Mouse (Mus musculus) CH12.LX (cell line): ENCODE measurements around the gene Rho. TPM values are rescaled to one million over a fixed set of nuclear protein-coding genes. Genes with fewer than 3 reads are reported as not detected.
A peak's percentile ranks its signal among the peaks of the same experiment; 100 is the strongest.

Experiments used
- DNase-seq: peaks from one replicate; pipeline ENCODE4 v3.0.0-alpha.2; 2013; ENCODE audit errors: extremely low read depth
- H3K27ac ChIP-seq: 2 replicates; pipeline ENCODE4 v1.5.1; 2012; ENCODE audit warnings: low read depth, mild to moderate bottlenecking, control low read depth, moderate library complexity; ENCODE audit not compliant: insufficient read depth
- H3K27me3 ChIP-seq: replicated peaks from 2 replicates; pipeline ENCODE3; 2012; ENCODE audit warnings: inconsistent platforms
- H3K36me3 ChIP-seq, 2 experiments: replicated peaks in 1 of 2; 2 replicates each; pipeline versions ENCODE3 to v1.6.1; 2012; ENCODE audit warnings: inconsistent platforms in 1 of 2, low read length in 1 of 2, mild to moderate bottlenecking in 1 of 2, mixed read lengths in 1 of 2, moderate library complexity in 1 of 2; ENCODE audit not compliant: control insufficient read depth in 1 of 2, insufficient read depth in 1 of 2
- H3K4me1 ChIP-seq, 2 experiments: 2 replicates each; pipeline ENCODE4 v1.6.1; 2012; ENCODE audit warnings: inconsistent platforms in 1 of 2, moderate library complexity in 1 of 2; ENCODE audit not compliant: insufficient read depth in 2 of 2, control insufficient read depth in 1 of 2
- H3K4me2 ChIP-seq: 2 replicates; pipeline ENCODE4 v1.6.1; 2012; ENCODE audit warnings: low read depth, mild to moderate bottlenecking, control low read depth; ENCODE audit not compliant: poor library complexity, insufficient read depth, severe bottlenecking
- H3K4me3 ChIP-seq, 3 experiments: fragments of 150-350 bp in 1 of 3; sonication (generic) in 1 of 3; replicated peaks in 1 of 3; 2 replicates each; pipeline versions ENCODE3 to v1.5.1; 2011 to 2012; ENCODE audit warnings: low read depth in 2 of 3, low read length in 2 of 3, mild to moderate bottlenecking in 2 of 3, moderate library complexity in 2 of 3, control low read depth in 1 of 3, improper control_type of control experiment in 1 of 3, inconsistent platforms in 1 of 3, mixed read lengths in 1 of 3; ENCODE audit not compliant: poor library complexity in 1 of 3
- H3K79me2 ChIP-seq: replicated peaks from 2 replicates; pipeline ENCODE4 v1.6.1; 2012; ENCODE audit warnings: mild to moderate bottlenecking, moderate library complexity; ENCODE audit not compliant: control insufficient read depth, poor library complexity, insufficient read depth, severe bottlenecking; ENCODE audit errors: extremely low read depth
- H3K9ac ChIP-seq: 2 replicates; pipeline ENCODE4 v1.6.1; 2012; ENCODE audit warnings: low read depth, mild to moderate bottlenecking, control low read depth, moderate library complexity; ENCODE audit not compliant: insufficient read depth
- H3K9me3 ChIP-seq: replicated peaks from 2 replicates; pipeline ENCODE3; 2012; ENCODE audit warnings: low read length, inconsistent platforms, mixed read lengths
- BHLHE40 ChIP-seq: IDR thresholded peaks from 2 replicates; pipeline ENCODE4 v1.6.1; 2011; ENCODE audit warnings: mild to moderate bottlenecking, low read depth, low read length, improper control_type of control experiment
- CTCF ChIP-seq, 2 experiments: IDR thresholded peaks in 1 of 2; conservative IDR thresholded peaks in 1 of 2; 2 replicates each; pipeline ENCODE4 v1.5.1; 2011 to 2012; ENCODE audit warnings: low read depth in 2 of 2, low read length in 2 of 2, improper control_type of control experiment in 1 of 2, inconsistent platforms in 1 of 2, mild to moderate bottlenecking in 1 of 2, moderate library complexity in 1 of 2
- E2F4 ChIP-seq: IDR thresholded peaks from 2 replicates; pipeline ENCODE4 v1.6.1; 2011; ENCODE audit warnings: low read depth, low read length, improper control_type of control experiment; ENCODE audit not compliant: insufficient replicate concordance
- KAT2A ChIP-seq: IDR thresholded peaks from 2 replicates; pipeline ENCODE4 v1.6.1; 2012; ENCODE audit warnings: low read length, improper control_type of control experiment, inconsistent platforms; ENCODE audit not compliant: insufficient replicate concordance
- MAFK ChIP-seq: IDR thresholded peaks from 2 replicates; pipeline ENCODE4 v1.6.1; 2011; ENCODE audit warnings: low read length, improper control_type of control experiment; ENCODE audit not compliant: insufficient replicate concordance
- MXI1 ChIP-seq: IDR thresholded peaks from 2 replicates; pipeline ENCODE4 v1.6.1; 2011; ENCODE audit warnings: mild to moderate bottlenecking, low read depth, low read length, improper control_type of control experiment
- PAX5 ChIP-seq: IDR thresholded peaks from 2 replicates; pipeline ENCODE4 v1.6.1; 2012; ENCODE audit warnings: low read length, inconsistent platforms, mixed read lengths
- POLR2A ChIP-seq: IDR thresholded peaks from 2 replicates; pipeline ENCODE4 v1.6.1; 2011; ENCODE audit warnings: low read depth, mild to moderate bottlenecking, improper control_type of control experiment, low read length
- POLR2AphosphoS2 ChIP-seq: IDR thresholded peaks from 2 replicates; pipeline ENCODE4 v1.6.1; 2011; ENCODE audit warnings: low read depth, low read length, improper control_type of control experiment
- RAD21 ChIP-seq: IDR thresholded peaks from 2 replicates; pipeline ENCODE4 v1.6.1; 2011; ENCODE audit warnings: low read depth, mild to moderate bottlenecking, low read length, improper control_type of control experiment, moderate library complexity
- SIN3A ChIP-seq: IDR thresholded peaks from 2 replicates; pipeline ENCODE4 v1.6.1; 2012; ENCODE audit warnings: low read length, improper control_type of control experiment, inconsistent platforms
- SMC3 ChIP-seq: IDR thresholded peaks from 2 replicates; pipeline ENCODE4 v1.6.1; 2011; ENCODE audit warnings: low read depth, low read length, improper control_type of control experiment
- TCF12 ChIP-seq: IDR thresholded peaks from 2 replicates; pipeline ENCODE4 v1.6.1; 2014; ENCODE audit warnings: low read depth, mild to moderate bottlenecking, inconsistent platforms, low read length, improper control_type of control experiment
- ZC3H11A ChIP-seq: IDR thresholded peaks from 2 replicates; pipeline ENCODE4 v1.6.1; 2012; ENCODE audit warnings: low read depth, mild to moderate bottlenecking, inconsistent platforms, low read length, improper control_type of control experiment
- ZKSCAN1 ChIP-seq: IDR thresholded peaks from 2 replicates; pipeline ENCODE4 v1.6.1; 2012; ENCODE audit warnings: low read depth, inconsistent platforms, low read length, improper control_type of control experiment, borderline replicate concordance
- dilution Hi-C: fragments of 300-500 bp; cut with MboI; formaldehyde crosslinking; loops from 2 replicates; pipeline ENCODE4 v1.14.3; 2020; ENCODE audit warnings: low sequenced_read_pairs; ENCODE audit not compliant: extremely low pct_unique_long_range_greater_than_20kb, extremely low pct_ligation_motif_present
- in situ Hi-C: fragments of 300-500 bp; cut with MboI; formaldehyde crosslinking; loops from 3 replicates; pipeline ENCODE4 v1.14.3; 2019; ENCODE audit warnings: low sequenced_read_pairs, low pct_ligation_motif_present, low pct_unique_long_range_greater_than_20kb, mixed read lengths
- polyA plus RNA-seq: library from polyadenylated mRNA; unstranded; fragments of >175 nt; gene quantifications from 2 replicates; pipeline ENCODE4 v1.2.1, GENCODE M21; 2012; ENCODE audit warnings: low read depth; ENCODE audit not compliant: insufficient read length
- total RNA-seq, 2 experiments: library from RNA; depleted of rRNA; stranded (reverse); fragments of 300-350 nt in 1 of 2; fragments of >200 nt in 1 of 2; gene quantifications; 2 replicates each; pipeline ENCODE4 v1.2.3; 2012 to 2014

The Rho gene
- total and polyA plus RNA-seq, 3 experiments: 0.04 TPM; not detected in 1

GRCm38 (mm10) chr6:115977810-115978209, 46.3 kb downstream of the Rho start:
- H3K27me3 ChIP-seq: no peaks in the 10 kb centered on the region
- H3K36me3 ChIP-seq: peaks cover 48 to 81% of the 10 kb centered on the region in 2 experiments
- dilution Hi-C loops: no loop called here
- no peak overlapping the region for H3K4me3 ChIP-seq
- no peak for DNase-seq
- H3K4me1 ChIP-seq: peaks cover 16 to 61% of the 10 kb centered on the region in 2 experiments
- H3K4me2 ChIP-seq: no peak overlapping the region
- no peak overlapping the region for H3K9ac ChIP-seq
- H3K9me3 ChIP-seq: no peaks in the 10 kb centered on the region
- H3K79me2 ChIP-seq: 0 out of 2 replicates have a peak, but pooled peaks cover 4% of the 10 kb centered on the region
- in situ Hi-C loops: no loop called here
- H3K27ac ChIP-seq: no peak overlapping the region
- TF ChIP-seq ZC3H11A (no peak), SMC3 (no peak), SIN3A (no peak), ZKSCAN1 (no peak), RAD21 (no peak), E2F4 (no peak), TCF12 (no peak), CTCF (conservative IDR thresholded peaks at IDR 0.05 in 1 of 2, IDR thresholded peaks at IDR 0.05 in 1 of 2; ENCODE audit: low read depth in 2 of 2, low read length in 2 of 2) (no peak), MAFK (no peak)

GRCm38 (mm10) chr6:115978596-115978995, 47.0 kb downstream of the Rho start:
- Histone ChIP-seq H3K27ac (no peak overlapping the region), H3K4me1 (peaks cover 8 to 59% of the 10 kb centered on the region in 2 experiments)
- dilution Hi-C loops: no loop called here
- TF ChIP-seq CTCF (conservative IDR thresholded peaks at IDR 0.05 in 1 of 2, IDR thresholded peaks at IDR 0.05 in 1 of 2; ENCODE audit: low read depth in 2 of 2, low read length in 2 of 2) (peak in 1 of 2 experiments; percentile 48; a peak in 2 of 4 replicates), ZKSCAN1 (no peak)
- TF ChIP-seq, all 38 proteins: peak for 1
- Histone ChIP-seq H3K9ac (no peak overlapping the region), H3K4me3 (no peak overlapping the region), H3K27me3 (no peaks in the 10 kb centered on the region), H3K4me2 (no peak overlapping the region), H3K36me3 (peaks cover 45 to 77% of the 10 kb centered on the region in 2 experiments), H3K9me3 (no peaks in the 10 kb centered on the region), H3K79me2 (peaks cover 9% of the 10 kb centered on the region; the same call in 1 of the 2 replicates)
- no peak for DNase-seq
- in situ Hi-C loops: no loop called here

- in situ Hi-C loops (no loop called here), dilution Hi-C loops (no loop called here)
- TF ChIP-seq KAT2A: no peak
- TF ChIP-seq POLR2AphosphoS2: no peak
- TF ChIP-seq E2F4: no peak
- TF ChIP-seq MXI1: no peak
- TF ChIP-seq POLR2A: no peak
- TF ChIP-seq PAX5: no peak
- TF ChIP-seq BHLHE40: no peak
- TF ChIP-seq, all 38 proteins: peak for 0
- no peak overlapping the region for H3K4me2 ChIP-seq
- H3K79me2 ChIP-seq: peaks cover 26% of the 10 kb centered on the region
- peaks cover 8 to 43% of the 10 kb centered on the region in 2 experiments for H3K36me3 ChIP-seq
- H3K9ac ChIP-seq: no peak overlapping the region
- H3K4me3 ChIP-seq: no peak overlapping the region
- H3K9me3 ChIP-seq: no peaks in the 10 kb centered on the region
- H3K27me3 ChIP-seq: no peaks in the 10 kb centered on the region
- DNase-seq: no peak
- H3K27ac ChIP-seq: no peak overlapping the region
- peaks cover 42 to 92% of the 10 kb centered on the region in 2 experiments for H3K4me1 ChIP-seq
Measured at GRCm38 (mm10) chr6:115982889-115983288, 51.3 kb downstream of the Rho start.
